Comparison of ENCODE assay signal across 16 mouse cellular contexts in genomic region chr2:180198782-180199181, GRCm38 (mm10). TPM values are rescaled to one million over a fixed set of nuclear protein-coding genes. Genes with fewer than 3 reads are reported as not detected.
"Had no signal": no experiment of that assay in that cellular context is flagged by ENCODE, and none has a peak within 500 bp of the region (broad histone marks: within the 10 kb centered on the region; RNA-seq: fewer than 3 reads in every experiment).

No protein-coding gene starts in this region.

- H3K4me3 ChIP-seq: layer of hippocampus, adult 2 months; limb, embryonic 12.5 days; liver, embryonic 13.5 days; lung, embryonic 15.5 days; megakaryocyte, embryonic 14.5 days; midbrain, embryonic 15.5 days; stomach, embryonic 15.5 days had no signal

- H3K27me3 ChIP-seq: limb, embryonic 12.5 days; liver, embryonic 13.5 days; lung, embryonic 15.5 days; midbrain, embryonic 15.5 days; stomach, embryonic 15.5 days had no signal

- H3K36me3 ChIP-seq: liver, embryonic 13.5 days; midbrain, embryonic 15.5 days had no signal

- H3K9me3 ChIP-seq: limb, embryonic 12.5 days; liver, embryonic 13.5 days; lung, embryonic 15.5 days; megakaryocyte, embryonic 14.5 days; midbrain, embryonic 15.5 days; stomach, embryonic 15.5 days had no signal

- H3K4me1 ChIP-seq: limb, embryonic 12.5 days; liver, embryonic 13.5 days; midbrain, embryonic 15.5 days had no signal

- H3K4me2 ChIP-seq: limb, embryonic 12.5 days; liver, embryonic 13.5 days; lung, embryonic 15.5 days; midbrain, embryonic 11.5 days; midbrain, embryonic 15.5 days; stomach, embryonic 15.5 days had no signal

- ATAC-seq: liver, postnatal 0 days; midbrain, embryonic 15.5 days had no signal

- DNase-seq: kidney, postnatal 10 days; kidney, postnatal 4 days; liver; liver, embryonic 13.5 days; liver, postnatal 0 days; lung, postnatal 14 days; thymus, adult 2 months; thymus, postnatal 25 days had no signal

RNA-seq across cellular contexts. Expression of gene Lama5, which starts 26.9 kb away (rescaled TPM):
- polyA plus RNA-seq: macrophage had no signal
